Mouse (Mus musculus): ENCODE measurements around the gene Ankrd2. TPM values are rescaled to one million over a fixed set of nuclear protein-coding genes. Genes with fewer than 3 reads are reported as not detected.

Ankrd2 gene
- polyA plus RNA-seq, 2 experiments, result 0.96 to 1.5 TPM

- Histone ChIP-seq H3K4me1 (ENCODE audit: control insufficient read depth, insufficient read depth, low read length) (peaks cover 51% of the 10 kb centered on the region), H3K9ac (ENCODE audit: low read depth, low read length, severe bottlenecking) (no peak overlapping the region), H3K9me3 (ENCODE audit: control insufficient read depth, low read length) (no peaks in the 10 kb centered on the region), H3K36me3 (ENCODE audit: control insufficient read depth, insufficient read depth, low read length) (no peaks in the 10 kb centered on the region), H3K27me3 (ENCODE audit: control insufficient read depth, insufficient read depth, low read length) (no peaks in the 10 kb centered on the region), H3K4me3 (replicated peaks; ENCODE audit: low read length) (no peak overlapping the region), H3K27ac (replicated peaks; ENCODE audit: low read depth, low read length) (peak overlapping the region; percentile 82), H3K4me2 (replicated peaks; ENCODE audit: low read depth, low read length, severe bottlenecking) (no peak overlapping the region)
- 64% methylated on average over 4 of the region's 4 CpGs for WGBS
- DNase-seq (ENCODE audit: low spot score) (no peak), ATAC-seq (ENCODE audit: low FRiP score, low read depth) (no peak)
- no peak for TF ChIP-seq POLR2A (IDR thresholded peaks at IDR 0.05; ENCODE audit: borderline replicate concordance, extremely low read depth, insufficient read depth, insufficient read length)
These were observed 36.0 kb upstream of the Ankrd2 start for GRCm38 (mm10) chr19:41999688-42000283.

GRCm38 (mm10) chr19:42000446-42000958 lies 35.3 kb upstream of the Ankrd2 start:
- Histone ChIP-seq H3K4me2 (replicated peaks; ENCODE audit: low read depth, low read length, severe bottlenecking) (0 out of 2 replicates have a peak overlapping the region, but pooled peaks have one; percentile 5), H3K4me3 (replicated peaks; ENCODE audit: low read length) (no peak overlapping the region), H3K27ac (replicated peaks; ENCODE audit: low read depth, low read length) (peak overlapping the region; percentile 82), H3K9ac (ENCODE audit: low read depth, low read length, severe bottlenecking) (no peak overlapping the region), H3K4me1 (ENCODE audit: control insufficient read depth, insufficient read depth, low read length) (peaks cover 53% of the 10 kb centered on the region), H3K9me3 (ENCODE audit: control insufficient read depth, low read length) (no peaks in the 10 kb centered on the region), H3K36me3 (ENCODE audit: control insufficient read depth, insufficient read depth, low read length) (no peaks in the 10 kb centered on the region), H3K27me3 (ENCODE audit: control insufficient read depth, insufficient read depth, low read length) (no peaks in the 10 kb centered on the region)
- TF ChIP-seq POLR2A (IDR thresholded peaks at IDR 0.05; ENCODE audit: borderline replicate concordance, extremely low read depth, insufficient read depth, insufficient read length), result no peak
- DNase-seq (ENCODE audit: low spot score) (peak; percentile 84), ATAC-seq (ENCODE audit: low FRiP score, low read depth) (peak; percentile 83)
- 8% methylated on average over 4 of the region's 4 CpGs for WGBS

- Histone ChIP-seq H3K27me3 (ENCODE audit: control insufficient read depth, insufficient read depth, low read length) (no peaks in the 10 kb centered on the region), H3K4me3 (replicated peaks; ENCODE audit: low read length) (no peak overlapping the region), H3K36me3 (ENCODE audit: control insufficient read depth, insufficient read depth, low read length) (no peaks in the 10 kb centered on the region), H3K4me1 (ENCODE audit: control insufficient read depth, insufficient read depth, low read length) (peaks cover 57% of the 10 kb centered on the region), H3K4me2 (replicated peaks; ENCODE audit: low read depth, low read length, severe bottlenecking) (0 out of 2 replicates have a peak overlapping the region, but pooled peaks have one; percentile 5), H3K9ac (ENCODE audit: low read depth, low read length, severe bottlenecking) (no peak overlapping the region), H3K9me3 (ENCODE audit: control insufficient read depth, low read length) (no peaks in the 10 kb centered on the region), H3K27ac (replicated peaks; ENCODE audit: low read depth, low read length) (peak overlapping the region; percentile 82)
- no peak for DNase-seq (ENCODE audit: low spot score)
- no peak for TF ChIP-seq POLR2A (IDR thresholded peaks at IDR 0.05; ENCODE audit: borderline replicate concordance, extremely low read depth, insufficient read depth, insufficient read length)
- ATAC-seq (ENCODE audit: low FRiP score, low read depth), result no peak
- 88% methylated on average over 12 of the region's 12 CpGs for WGBS
These were observed 34.4 kb upstream of the Ankrd2 start for GRCm38 (mm10) chr19:42001253-42001980.

GRCm38 (mm10) chr19:42004258-42004657 lies 31.5 kb upstream of the Ankrd2 start:
- no peak overlapping the region for H3K4me2 ChIP-seq (replicated peaks; ENCODE audit: low read depth, low read length, severe bottlenecking)
- H3K36me3 ChIP-seq (ENCODE audit: control insufficient read depth, insufficient read depth, low read length), result no peaks in the 10 kb centered on the region
- TF ChIP-seq POLR2A (IDR thresholded peaks at IDR 0.05; ENCODE audit: borderline replicate concordance, extremely low read depth, insufficient read depth, insufficient read length), result no peak
- no peak for DNase-seq (ENCODE audit: low spot score)
- no peaks in the 10 kb centered on the region for H3K27me3 ChIP-seq (ENCODE audit: control insufficient read depth, insufficient read depth, low read length)
- no peak overlapping the region for H3K27ac ChIP-seq (replicated peaks; ENCODE audit: low read depth, low read length)
- no peak overlapping the region for H3K4me3 ChIP-seq (replicated peaks; ENCODE audit: low read length)
- H3K9ac ChIP-seq (ENCODE audit: low read depth, low read length, severe bottlenecking), result no peak overlapping the region
- H3K9me3 ChIP-seq (ENCODE audit: control insufficient read depth, low read length), result no peaks in the 10 kb centered on the region
- peaks cover 50% of the 10 kb centered on the region for H3K4me1 ChIP-seq (ENCODE audit: control insufficient read depth, insufficient read depth, low read length)
- no peak for ATAC-seq (ENCODE audit: low FRiP score, low read depth)
- 66% methylated on average over 6 of the region's 6 CpGs for WGBS

- Histone ChIP-seq H3K36me3 (ENCODE audit: control insufficient read depth, insufficient read depth, low read length) (no peaks in the 10 kb centered on the region), H3K9me3 (ENCODE audit: control insufficient read depth, low read length) (no peaks in the 10 kb centered on the region), H3K4me3 (replicated peaks; ENCODE audit: low read length) (no peak overlapping the region), H3K4me1 (ENCODE audit: control insufficient read depth, insufficient read depth, low read length) (peaks cover 43% of the 10 kb centered on the region), H3K9ac (ENCODE audit: low read depth, low read length, severe bottlenecking) (no peak overlapping the region), H3K4me2 (replicated peaks; ENCODE audit: low read depth, low read length, severe bottlenecking) (no peak overlapping the region), H3K27me3 (ENCODE audit: control insufficient read depth, insufficient read depth, low read length) (no peaks in the 10 kb centered on the region), H3K27ac (replicated peaks; ENCODE audit: low read depth, low read length) (no peak overlapping the region)
- no peak for TF ChIP-seq POLR2A (IDR thresholded peaks at IDR 0.05; ENCODE audit: borderline replicate concordance, extremely low read depth, insufficient read depth, insufficient read length)
- ATAC-seq (ENCODE audit: low FRiP score, low read depth) (no peak), DNase-seq (ENCODE audit: low spot score) (no peak)
- 83% methylated on average over 3 of the region's 3 CpGs for WGBS
These were observed 30.2 kb upstream of the Ankrd2 start for GRCm38 (mm10) chr19:42005616-42006015.

All from limb, embryonic 14.5 days (tissue).